Mouse (Mus musculus) testis, adult 2 months (tissue): ENCODE measurements around the gene Scaf8. TPM values are rescaled to one million over a fixed set of nuclear protein-coding genes. Genes with fewer than 3 reads are reported as not detected.
"Not testable (repeated sequence)": the region's sequence is repeated elsewhere in the genome, so short reads cannot be mapped to it uniquely, and the experiment has no call there.

Source experiments
- H3K27ac ChIP-seq: fragments of 200-500 bp; 2 replicates; pipeline ENCODE4 v1.5.1; 2012; ENCODE audit warnings: low read depth, low read length; ENCODE audit not compliant: control insufficient read depth, insufficient read depth
- H3K27me3 ChIP-seq: fragments of 200-500 bp; 2 replicates; pipeline ENCODE4 v1.6.1; 2012; ENCODE audit warnings: mild to moderate bottlenecking, low read length, moderate library complexity; ENCODE audit not compliant: control insufficient read depth, insufficient read depth
- H3K36me3 ChIP-seq: fragments of 200-500 bp; 2 replicates; pipeline ENCODE4 v1.6.1; 2012; ENCODE audit warnings: mild to moderate bottlenecking, low read length; ENCODE audit not compliant: control insufficient read depth, insufficient read depth
- H3K4me1 ChIP-seq: fragments of 200-500 bp; 2 replicates; pipeline ENCODE4 v1.6.1; 2012; ENCODE audit warnings: low read length; ENCODE audit not compliant: control insufficient read depth, insufficient read depth
- H3K4me3 ChIP-seq: fragments of 200-500 bp; 2 replicates; pipeline ENCODE4 v1.5.1; 2012; ENCODE audit warnings: low read depth, mild to moderate bottlenecking, low read length, moderate library complexity, mixed read lengths; ENCODE audit not compliant: control insufficient read depth
- CTCF ChIP-seq: fragments of 200-500 bp; IDR thresholded peaks from 2 replicates; pipeline ENCODE4 v1.5.1; 2012; ENCODE audit warnings: low read depth, mild to moderate bottlenecking, inconsistent platforms, low read length, moderate library complexity; ENCODE audit not compliant: control insufficient read depth, insufficient read depth, insufficient replicate concordance
- POLR2A ChIP-seq: fragments of 200-500 bp; IDR thresholded peaks from 2 replicates; pipeline ENCODE4 v1.6.1; 2012; ENCODE audit warnings: low read depth, mild to moderate bottlenecking, inconsistent platforms, low read length, moderate library complexity; ENCODE audit not compliant: control insufficient read depth
- polyA plus RNA-seq: library from polyadenylated mRNA; depleted of rRNA; stranded (reverse); fragments of >200 nt; gene quantifications from 2 replicates; pipeline ENCODE4 v1.2.3, GENCODE M21; 2012

The Scaf8 gene
- polyA plus RNA-seq, 1 experiment, result 15.6 TPM

GRCm38 (mm10) chr17:3104154-3104931 is 10.4 kb upstream of the Scaf8 start:
- Histone ChIP-seq H3K4me3 (no peak overlapping the region), H3K27me3 (no peaks in the 10 kb centered on the region), H3K27ac (no peak overlapping the region), H3K4me1 (peaks cover 11% of the 10 kb centered on the region), H3K36me3 (no peaks in the 10 kb centered on the region)
- TF ChIP-seq CTCF (no peak), POLR2A (no peak)

GRCm38 (mm10) chr17:3105022-3105421 is 9.8 kb upstream of the Scaf8 start:
- Histone ChIP-seq H3K27me3 (no peaks in the 10 kb centered on the region), H3K27ac (no peak overlapping the region), H3K36me3 (no peaks in the 10 kb centered on the region), H3K4me1 (peaks cover 11% of the 10 kb centered on the region), H3K4me3 (no peak overlapping the region)
- TF ChIP-seq CTCF (no peak), POLR2A (no peak)

DNA sequence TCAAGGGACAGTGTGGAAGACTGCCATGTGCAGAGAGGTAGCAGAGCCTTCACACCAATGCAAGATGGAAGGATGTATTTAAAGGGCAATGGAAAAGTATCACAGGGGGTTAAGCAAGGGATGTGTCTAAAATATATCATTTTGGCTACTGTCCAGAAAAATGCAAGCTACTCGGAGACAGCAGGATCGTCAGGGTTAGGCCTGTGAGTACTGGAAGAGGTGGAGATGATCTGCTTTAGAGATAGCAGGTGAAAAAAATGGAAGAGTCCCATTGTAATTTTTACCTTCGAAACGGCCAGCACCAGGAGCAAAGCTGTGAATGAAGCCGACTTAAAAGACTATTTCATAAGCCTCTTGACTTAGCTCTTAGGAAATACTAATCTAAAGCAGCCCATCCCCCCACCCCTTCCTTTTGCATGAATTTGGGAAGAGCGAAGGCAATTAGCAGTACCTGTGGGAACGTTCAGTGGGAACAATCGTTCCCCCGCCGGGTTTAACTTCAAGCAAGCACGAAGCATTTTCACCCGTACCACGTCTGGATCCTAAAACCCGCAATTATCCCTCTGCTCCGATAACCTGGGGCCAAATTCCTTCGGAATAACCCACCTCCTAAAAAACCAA is 925 bp upstream of the Scaf8 start:
- Histone ChIP-seq H3K4me1 (no peaks in the 10 kb centered on the region), H3K27me3 (no peaks in the 10 kb centered on the region), H3K4me3 (peak overlapping the region; percentile 86), H3K27ac (peak overlapping the region; percentile 51; the same call in 1 of the 2 replicates), H3K36me3 (no peaks in the 10 kb centered on the region)
- TF ChIP-seq POLR2A (no peak), CTCF (no peak)

- H3K27me3 ChIP-seq, result no peaks in the 10 kb centered on the region
- peak overlapping the region; percentile 86 for H3K4me3 ChIP-seq
- H3K27ac ChIP-seq, result peak overlapping the region; percentile 51
- TF ChIP-seq POLR2A (no peak), CTCF (no peak)
- no peaks in the 10 kb centered on the region for H3K4me1 ChIP-seq
- no peaks in the 10 kb centered on the region for H3K36me3 ChIP-seq
Measured at GRCm38 (mm10) chr17:3114358-3114719, 433 bp upstream of the Scaf8 start.

DNA sequence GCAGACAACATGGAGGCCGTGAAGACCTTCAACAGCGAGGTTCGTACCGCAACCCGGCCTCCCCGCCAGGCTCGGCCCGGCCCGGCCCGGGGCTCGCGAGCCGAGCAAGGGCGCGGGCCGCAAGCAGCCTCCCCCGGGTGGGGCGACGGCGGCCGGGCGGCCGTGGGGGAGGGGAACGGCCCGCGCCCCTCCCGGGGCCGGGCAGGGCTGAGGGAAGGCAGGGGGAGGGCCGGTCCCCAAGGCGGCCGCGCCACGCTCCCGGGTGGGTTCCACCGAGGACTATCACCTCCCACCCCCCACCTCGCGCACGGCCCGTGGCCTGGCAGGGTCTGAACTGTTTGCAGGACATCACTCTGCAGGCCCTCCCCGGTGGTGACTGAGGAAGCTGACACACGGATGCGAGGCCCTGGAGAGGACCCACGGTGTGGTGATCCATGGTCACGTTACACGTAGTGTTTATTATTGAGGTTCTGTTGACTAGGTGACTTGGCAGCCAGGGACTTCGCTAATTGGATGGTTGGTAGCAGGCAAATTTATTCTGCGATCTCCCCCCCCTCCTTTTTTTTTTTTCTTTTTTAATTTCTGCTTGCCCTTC is 705 bp downstream of the Scaf8 start:
- H3K27ac ChIP-seq, result peak overlapping the region; percentile 95
- H3K36me3 ChIP-seq, result no peaks in the 10 kb centered on the region
- H3K4me1 ChIP-seq, result no peaks in the 10 kb centered on the region
- no peak for TF ChIP-seq POLR2A
- TF ChIP-seq CTCF, result no peak
- no peaks in the 10 kb centered on the region for H3K27me3 ChIP-seq
- peak overlapping the region; percentile 86 for H3K4me3 ChIP-seq

DNA sequence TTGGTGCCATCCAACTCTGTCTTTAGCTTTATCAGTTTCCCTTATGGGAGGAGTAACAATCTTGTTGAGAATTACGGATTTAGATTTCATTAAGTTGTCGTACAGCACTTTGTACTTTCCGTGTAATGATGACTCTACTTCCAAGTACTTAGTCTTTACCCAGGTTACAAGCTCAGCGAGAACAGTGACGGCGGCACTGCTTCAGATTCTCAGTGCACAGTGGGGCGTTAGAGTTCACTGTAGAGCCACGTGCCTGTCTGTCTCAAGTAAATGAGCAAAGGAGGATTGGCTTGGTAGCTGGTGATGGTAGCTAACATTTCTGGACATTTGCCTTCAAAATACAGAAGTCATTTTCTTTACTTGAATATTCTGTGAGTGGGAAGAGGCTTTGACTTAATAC is 6.2 kb downstream of the Scaf8 start:
- H3K4me1 ChIP-seq, H3K4me3 ChIP-seq, H3K27ac ChIP-seq, H3K36me3 ChIP-seq, H3K27me3 ChIP-seq: not testable (repeated sequence)

GRCm38 (mm10) chr17:3123581-3123980 is 8.8 kb downstream of the Scaf8 start:
- not testable (repeated sequence) for H3K4me3 ChIP-seq, H3K4me1 ChIP-seq, H3K27me3 ChIP-seq, H3K27ac ChIP-seq, H3K36me3 ChIP-seq
